In the genomic region with DNA sequence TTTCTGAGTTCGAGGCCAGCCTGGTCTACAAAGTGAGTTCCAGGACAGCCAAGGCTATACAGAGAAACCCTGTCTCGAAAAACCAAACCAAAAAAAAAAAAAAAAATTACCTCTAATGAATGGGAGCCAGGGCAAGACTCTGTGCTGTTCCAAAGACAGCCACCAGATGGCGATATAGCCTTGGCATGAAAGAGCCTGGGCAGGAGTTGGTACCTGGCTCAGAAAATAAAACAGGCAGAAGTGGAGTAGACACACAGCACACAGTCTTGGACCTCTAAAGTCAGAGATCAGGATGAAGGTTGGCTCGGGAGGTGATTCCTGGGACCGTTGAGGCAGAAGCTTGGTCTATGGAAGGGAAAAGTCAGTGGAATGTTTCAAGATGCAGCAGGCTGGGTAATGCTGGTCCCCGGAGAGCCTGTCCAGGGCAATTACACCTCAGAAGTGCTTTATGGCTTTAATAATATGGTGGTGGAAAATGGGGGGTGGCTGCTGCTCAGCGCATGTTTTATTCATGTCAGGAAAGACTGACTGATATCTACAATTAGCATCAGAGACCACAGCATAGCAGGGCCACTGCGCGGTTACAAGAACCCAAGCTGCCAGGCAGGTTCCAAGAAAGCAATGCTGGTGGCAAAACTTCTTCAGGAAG, we compare ENCODE assay signal across 9 mouse cellular contexts. TPM values are rescaled to one million over a fixed set of nuclear protein-coding genes. Genes with fewer than 3 reads are reported as not detected.
A peak's percentile ranks its signal among the peaks of the same experiment; 100 is the strongest.
DNase-seq lines count a peak whose midpoint lies in the region; ATAC-seq lines count a peak whose summit lies in the region.
"Had no signal": no experiment of that assay in that cellular context is flagged by ENCODE, and none has a peak within 500 bp of the region (broad histone marks: within the 10 kb centered on the region; RNA-seq: fewer than 3 reads in every experiment).

No protein-coding gene starts in this region.

- ATAC-seq in forebrain, embryonic 12.5 days (ENCODE audit: low FRiP score): peak; percentile 59
- peak; percentile 52; the same call in 1 of the 2 replicates for ATAC-seq in hindbrain, embryonic 15.5 days (ENCODE audit: low FRiP score, low read depth)
- peak; percentile 91 for ATAC-seq in megakaryocyte progenitor cell, adult 5-6 weeks (replicated peaks; ENCODE audit: poor library complexity)

- no peaks in the 10 kb centered on the region for H3K9me3 ChIP-seq in forebrain, embryonic 12.5 days
- no peaks in the 10 kb centered on the region for H3K9me3 ChIP-seq in hindbrain, embryonic 15.5 days

- H3K4me2 ChIP-seq in forebrain, embryonic 12.5 days: no peak overlapping the region
- H3K4me2 ChIP-seq in hindbrain, embryonic 15.5 days: no peak overlapping the region

- H3K27ac ChIP-seq in forebrain, embryonic 12.5 days: no peak overlapping the region
- no peak overlapping the region for H3K27ac ChIP-seq in hindbrain, embryonic 15.5 days (replicated peaks)
- H3K27ac ChIP-seq: macrophage had no signal

- peak; percentile 66 for DNase-seq in Muller cell, postnatal 12 days (ENCODE audit: inconsistent ontology term)
- peak; percentile 78 for DNase-seq in c-Kit-positive CD71-positive TER-119-positive erythroid progenitor cells, embryonic 14.5 days (ENCODE audit: low spot score)
- DNase-seq in layer of hippocampus, postnatal 25 days (ENCODE audit: extremely low spot score in 1 of 2, low spot score in 1 of 2): peak; percentile 83 to 97
- DNase-seq in right cerebral cortex, adult 2 months (ENCODE audit: low spot score in 2 of 2): peak; percentile 91 to 93
- peak; percentile 62 to 83 for DNase-seq in urinary bladder, postnatal 4 days (ENCODE audit: low spot score in 2 of 2)

- no peaks in the 10 kb centered on the region for H3K4me1 ChIP-seq in forebrain, embryonic 12.5 days
- no peaks in the 10 kb centered on the region for H3K4me1 ChIP-seq in hindbrain, embryonic 15.5 days (replicated peaks)

- H3K9ac ChIP-seq in forebrain, embryonic 12.5 days: no peak overlapping the region
- H3K9ac ChIP-seq in hindbrain, embryonic 15.5 days: no peak overlapping the region

- H3K4me3 ChIP-seq in forebrain, embryonic 12.5 days (replicated peaks): no peak overlapping the region
- no peak overlapping the region for H3K4me3 ChIP-seq in hindbrain, embryonic 15.5 days

- 32% methylated on average over 9 of the region's 9 CpGs for WGBS in forebrain, embryonic 12.5 days
- WGBS in hindbrain, embryonic 15.5 days: 39% methylated on average over 9 of the region's 9 CpGs

- peaks cover 10% of the 10 kb centered on the region; the same call in 1 of the 2 replicates for H3K36me3 ChIP-seq in forebrain, embryonic 12.5 days (replicated peaks)
- H3K36me3 ChIP-seq in hindbrain, embryonic 15.5 days: no peaks in the 10 kb centered on the region

- H3K27me3 ChIP-seq in forebrain, embryonic 12.5 days: peaks cover 19% of the 10 kb centered on the region
- 0 out of 2 replicates have a peak, but pooled peaks cover 3% of the 10 kb centered on the region for H3K27me3 ChIP-seq in hindbrain, embryonic 15.5 days

RNA-seq across cellular contexts. Expression of gene Lrcol1, which starts 13.1 kb away (rescaled TPM):
- polyA plus RNA-seq in forebrain, embryonic 12.5 days (2016; fragmentation: Nextera tagmentation; extraction: Ambion mirVana): not detected in 2 replicates
- polyA plus RNA-seq in hindbrain, embryonic 15.5 days (2015; fragmentation: Nextera tagmentation; extraction: Ambion mirVana): not detected in 2 replicates
- not detected for total RNA-seq in layer of hippocampus, postnatal 25 days (2021)
- not detected in 2 replicates for total RNA-seq in megakaryocyte progenitor cell, adult 5-6 weeks (2015)
- total RNA-seq in megakaryocyte progenitor cell, adult 5-6 weeks (2017): not detected in 2 replicates
- polyA plus RNA-seq: macrophage had no signal

RNA-seq across cellular contexts. Expression of gene P2rx2, which starts 14.6 kb away (rescaled TPM):
- polyA plus RNA-seq in forebrain, embryonic 12.5 days (2016; fragmentation: Nextera tagmentation; extraction: Ambion mirVana): 1.8 and 1.9 TPM in 2 replicates
- polyA plus RNA-seq in hindbrain, embryonic 15.5 days (2015; fragmentation: Nextera tagmentation; extraction: Ambion mirVana): 10.2 and 10.7 TPM in 2 replicates
- under 1 TPM in 1 of 2 experiments, not detected in 1; 0.75 TPM for total RNA-seq in layer of hippocampus, postnatal 25 days (2021)
- total RNA-seq in megakaryocyte progenitor cell, adult 5-6 weeks (2015): not detected in 2 replicates
- total RNA-seq in megakaryocyte progenitor cell, adult 5-6 weeks (2017): not detected in 2 replicates
- polyA plus RNA-seq: macrophage had no signal
